Mouse (Mus musculus): ENCODE data around the gene Lamb2. TPM values are rescaled to one million over a fixed set of nuclear protein-coding genes. Genes with fewer than 3 reads are reported as not detected.

Lamb2 gene
- total and polyA plus RNA-seq, 3 experiments: 0.58 to 0.84 TPM; not detected in 1

GRCm38 (mm10) chr9:108460319-108461178, 19.0 kb upstream of the Lamb2 start, which contains the start of gene Ccdc71:
TSS of gene Ccdc71 (plus strand) at chr9:108460527.
- H3K4me3 ChIP-seq (ENCODE audit: control insufficient read depth in 1 of 2, insufficient read depth in 1 of 2, low read depth in 2 of 2, low read length in 2 of 2): peak within 1 kb of the TSS; percentile 80 to 96
- H3K4me1 ChIP-seq (ENCODE audit: control insufficient read depth in 1 of 2, insufficient read depth in 2 of 2, low read length in 2 of 2): peaks cover 13 to 38% of the 10 kb centered on the region in 2 experiments
- peaks cover 0 to 27% of the 10 kb centered on the region in 2 experiments; a peak in 2 of 4 replicates for H3K36me3 ChIP-seq (ENCODE audit: control insufficient read depth in 1 of 2, insufficient read depth in 2 of 2, low read length in 2 of 2)
- peak within 1 kb of the TSS; percentile 86 for H3K9ac ChIP-seq (ENCODE audit: control insufficient read depth, low read depth, low read length, poor library complexity, severe bottlenecking)
- no peaks in the 10 kb centered on the region for H3K9me3 ChIP-seq (replicated peaks; ENCODE audit: insufficient read depth, low read length)
- peak within 1 kb of the TSS; percentile 74 for H3K27ac ChIP-seq (ENCODE audit: control insufficient read depth, low read depth, low read length)
- peak; percentile 92 for DNase-seq (ENCODE audit: low read depth, low spot score)
- peaks cover 16% of the 10 kb centered on the region for H3K79me2 ChIP-seq (ENCODE audit: control insufficient read depth, insufficient read depth, low read length, poor library complexity)
- H3K27me3 ChIP-seq (ENCODE audit: control insufficient read depth in 1 of 2, insufficient read depth in 2 of 2, low read length in 2 of 2): no peaks in the 10 kb centered on the region
- TF ChIP-seq EP300 (IDR thresholded peaks at IDR 0.05; ENCODE audit: low read depth in 1 of 2, low read length in 2 of 2) (peak in 1 of 2 experiments; percentile 57; a peak in 2 of 4 replicates), KAT2A (conservative IDR thresholded peaks at IDR 0.05; ENCODE audit: low read depth, low read length) (peak; percentile 91), MAX (IDR thresholded peaks at IDR 0.05; ENCODE audit: low read length) (no peak), GABPA (IDR thresholded peaks at IDR 0.05; ENCODE audit: low read depth, low read length) (no peak), CHD1 (IDR thresholded peaks at IDR 0.05; ENCODE audit: low read depth, low read length) (no peak), RCOR1 (IDR thresholded peaks at IDR 0.05; ENCODE audit: low read depth, low read length) (peak; percentile 63), ETS1 (IDR thresholded peaks at IDR 0.05; ENCODE audit: low read depth, low read length) (peak; percentile 42; the same call in 1 of the 2 replicates), ELF1 (IDR thresholded peaks at IDR 0.05; ENCODE audit: low read depth, low read length) (peak; percentile 92), TBP (IDR thresholded peaks at IDR 0.05; ENCODE audit: low read depth, low read length) (peak; percentile 70; the same call in 1 of the 2 replicates), ZKSCAN1 (IDR thresholded peaks at IDR 0.05; ENCODE audit: low read depth, low read length) (peak; percentile 77; the same call in 1 of the 2 replicates), MYB (IDR thresholded peaks at IDR 0.05; ENCODE audit: low read depth, low read length) (no peak), RAD21 (IDR thresholded peaks at IDR 0.05; ENCODE audit: low read depth, low read length) (no peak), SMC3 (IDR thresholded peaks at IDR 0.05; ENCODE audit: low read depth, low read length) (no peak), MEF2A (IDR thresholded peaks at IDR 0.05; ENCODE audit: extremely low read depth, insufficient replicate concordance, low read depth, low read length, poor library complexity, severe bottlenecking) (no peak), NELFE (IDR thresholded peaks at IDR 0.05; ENCODE audit: low read depth, low read length) (peak; percentile 75), MXI1 (IDR thresholded peaks at IDR 0.05; ENCODE audit: low read depth, low read length) (peak; percentile 42; the same call in 1 of the 2 replicates), CTCF (IDR thresholded peaks at IDR 0.05 in 2 of 3, conservative IDR thresholded peaks at IDR 0.05 in 1 of 3; ENCODE audit: control insufficient read depth in 1 of 3, insufficient read depth in 1 of 3, low read depth in 2 of 3, low read length in 3 of 3, poor library complexity in 1 of 3, severe bottlenecking in 1 of 3) (no peak), HCFC1 (IDR thresholded peaks at IDR 0.05; ENCODE audit: low read depth, low read length) (peak; percentile 96), TCF12 (IDR thresholded peaks at IDR 0.05; ENCODE audit: low read depth, low read length) (peak; percentile 31; the same call in 1 of the 2 replicates), USF2 (IDR thresholded peaks at IDR 0.05; ENCODE audit: borderline replicate concordance in 1 of 2, insufficient read depth in 1 of 2, low read depth in 1 of 2, low read length in 2 of 2) (no peak), TAL1 (IDR thresholded peaks at IDR 0.05; ENCODE audit: low read length) (no peak), SIN3A (IDR thresholded peaks at IDR 0.05; ENCODE audit: low read length) (peak; percentile 89), MYC (IDR thresholded peaks at IDR 0.05; ENCODE audit: low read depth, low read length) (0 out of 2 replicates have a peak, but pooled peaks have one; percentile 32), MAZ (IDR thresholded peaks at IDR 0.05; ENCODE audit: low read depth, low read length) (peak; percentile 87), ZC3H11A (IDR thresholded peaks at IDR 0.05; ENCODE audit: low read depth, low read length) (no peak), MAFK (IDR thresholded peaks at IDR 0.05; ENCODE audit: borderline replicate concordance, low read depth, low read length) (no peak), POLR2A (IDR thresholded peaks at IDR 0.05; ENCODE audit: control insufficient read depth in 1 of 2, insufficient read depth in 1 of 2, low read depth in 1 of 2, low read length in 2 of 2, poor library complexity in 1 of 2) (peak; percentile 10 to 79; a peak in 3 of 4 replicates), BHLHE40 (IDR thresholded peaks at IDR 0.05; ENCODE audit: borderline replicate concordance, low read depth, low read length) (0 out of 2 replicates have a peak, but pooled peaks have one; percentile 39), ZNF384 (IDR thresholded peaks at IDR 0.05; ENCODE audit: low read depth, low read length) (no peak), GATA1 (IDR thresholded peaks at IDR 0.05; ENCODE audit: low read depth, low read length) (no peak), POLR2AphosphoS2 (IDR thresholded peaks at IDR 0.05; ENCODE audit: low read length) (peak; percentile 69; the same call in 1 of the 2 replicates), JUND (IDR thresholded peaks at IDR 0.05; ENCODE audit: low read depth, low read length) (no peak), USF1 (IDR thresholded peaks at IDR 0.05; ENCODE audit: low read depth, low read length) (no peak), POLR2AphosphoS5 (IDR thresholded peaks at IDR 0.05; ENCODE audit: borderline replicate concordance, low read depth, low read length) (no peak), NRF1 (IDR thresholded peaks at IDR 0.05; ENCODE audit: insufficient read depth, low read depth, low read length, poor library complexity, severe bottlenecking) (0 out of 2 replicates have a peak, but pooled peaks have one; percentile 36)

All from MEL (cell line).